Mouse (Mus musculus) erythroid progenitor cell, adult 5-6 weeks (primary cell): Measurements from ENCODE around the gene Gm48551. TPM values are rescaled to one million over a fixed set of nuclear protein-coding genes. Genes with fewer than 3 reads are reported as not detected.
A peak's percentile ranks its signal among the peaks of the same experiment; 100 is the strongest.

Experiments used
- ATAC-seq: replicated peaks from 2 replicates; pipeline ENCODE4 v1.8.0; 2016; ENCODE audit warnings: moderate number of reproducible peaks, mild to moderate bottlenecking, moderate TSS enrichment, inconsistent platforms; ENCODE audit not compliant: poor library complexity, low FRiP score, severe bottlenecking
- total RNA-seq, 2 experiments: library from RNA; stranded (forward) in 1 of 2; stranded (reverse) in 1 of 2; fragments of 150-400 nt in 1 of 2; fragments of 186-747, 209-891 nt in 1 of 2; gene quantifications; 2 replicates each; pipeline versions ENCODE4 v1.2.3 to v1.2.4; 2015 to 2017; ENCODE audit warnings: low replicate concordance in 2 of 2

The Gm48551 gene
- total RNA-seq, 2 experiments from 2014 or later = 2.1 TPM; not detected in 1

- ATAC-seq = peak; percentile 68
Measured at GRCm38 (mm10) chr10:81378553-81379182, 5.6 kb upstream of the Gm48551 start.

- no peak for ATAC-seq
Measured at GRCm38 (mm10) chr10:81379183-81379553, 5.1 kb upstream of the Gm48551 start.

- ATAC-seq = no peak
Measured at GRCm38 (mm10) chr10:81379809-81380378, 4.4 kb upstream of the Gm48551 start.

GRCm38 (mm10) chr10:81382039-81382438 is 2.2 kb upstream of the Gm48551 start:
- peak; percentile 67 for ATAC-seq

- ATAC-seq = no peak
Measured at GRCm38 (mm10) chr10:81384605-81384982, 328 bp downstream of the Gm48551 start.

GRCm38 (mm10) chr10:81385603-81386306 is 1.5 kb downstream of the Gm48551 start:
- ATAC-seq = no peak

GRCm38 (mm10) chr10:81387716-81388115 is 3.5 kb downstream of the Gm48551 start:
- no peak for ATAC-seq

- no peak for ATAC-seq
Measured at GRCm38 (mm10) chr10:81388505-81389055, 4.3 kb downstream of the Gm48551 start, which contains the start of gene Gm48552. TSS of gene Gm48552 (plus strand) at chr10:81389005.

GRCm38 (mm10) chr10:81389373-81389772 is 5.1 kb downstream of the Gm48551 start:
- no peak for ATAC-seq

- ATAC-seq = peak; percentile 64
Measured at GRCm38 (mm10) chr10:81389801-81390677, 5.8 kb downstream of the Gm48551 start.

GRCm38 (mm10) chr10:81390678-81390965 is 6.4 kb downstream of the Gm48551 start:
- no peak for ATAC-seq

GRCm38 (mm10) chr10:81392270-81392669 is 8.0 kb downstream of the Gm48551 start:
- no peak for ATAC-seq

GRCm38 (mm10) chr10:81392781-81393185 is 8.5 kb downstream of the Gm48551 start, which contains the start of gene Smim24:
TSS of gene Smim24 (plus strand) at chr10:81393051.
- no peak for ATAC-seq

GRCm38 (mm10) chr10:81393456-81394063 is 9.3 kb downstream of the Gm48551 start:
- no peak for ATAC-seq

GRCm38 (mm10) chr10:81395127-81395526 is 10.9 kb downstream of the Gm48551 start:
- peak; percentile 37; the same call in 1 of the 2 replicates for ATAC-seq

- ATAC-seq = no peak
Measured at GRCm38 (mm10) chr10:81395865-81396264, 11.6 kb downstream of the Gm48551 start.

- no peak for ATAC-seq
Measured at GRCm38 (mm10) chr10:81396749-81397148, 12.5 kb downstream of the Gm48551 start.

- ATAC-seq = no peak
Measured at GRCm38 (mm10) chr10:81399296-81399695, 15.0 kb downstream of the Gm48551 start.

- no peak for ATAC-seq
Measured at GRCm38 (mm10) chr10:81399798-81400308, 15.6 kb downstream of the Gm48551 start.
